Mouse (Mus musculus) layer of hippocampus, adult 9-10 months (tissue): ENCODE data around the gene Opn3.
A peak's percentile ranks its signal among the peaks of the same experiment; 100 is the strongest.

Experiments used
- DNase-seq: peaks from one replicate; pipeline ENCODE4 v3.0.0; 2022; ENCODE audit warnings: low spot score

The Opn3 gene

DNA sequence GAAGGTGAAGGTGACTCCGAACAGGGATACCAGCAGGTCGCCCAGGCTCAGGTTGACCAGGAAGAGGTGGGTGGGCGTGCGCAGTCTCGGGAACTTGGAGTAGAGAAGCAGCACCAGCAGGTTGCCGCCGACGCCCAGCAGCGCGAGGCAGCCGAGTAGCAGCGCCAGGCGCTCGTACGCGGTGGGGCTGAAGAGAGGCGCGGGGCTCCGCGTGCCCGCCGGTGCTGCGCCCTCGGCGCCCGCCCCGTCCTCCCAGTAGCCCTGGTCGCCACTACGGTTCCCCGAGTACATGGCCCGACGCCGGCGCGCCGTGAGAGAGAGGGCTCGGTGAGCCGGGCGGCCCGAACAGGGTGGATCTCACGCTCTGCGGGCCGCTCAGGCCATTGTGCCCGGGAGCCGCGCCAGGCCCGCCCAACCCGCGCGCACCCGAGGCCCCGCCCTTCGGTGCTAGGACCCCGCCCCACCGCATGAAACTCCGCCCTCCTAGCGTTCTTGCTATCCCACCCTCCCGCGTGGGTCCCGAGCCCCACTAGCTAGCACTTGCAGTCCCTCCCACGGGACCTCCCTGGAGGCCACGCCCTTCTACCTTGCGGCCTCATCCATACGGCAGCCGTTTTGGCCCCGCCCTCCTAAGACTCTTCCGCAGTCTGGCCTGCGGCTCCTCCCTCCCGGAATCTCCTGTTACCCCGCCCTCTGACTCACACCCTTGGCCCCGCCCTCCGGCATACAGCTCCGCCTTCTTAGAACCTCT lies at the start of gene Opn3, which contains the start of gene Chml:
Opn3 (minus strand) TSS at position 531 of the 751 bp plus-strand sequence.
Chml (minus strand) TSS at position 656 of the 751 bp plus-strand sequence.
- DNase-seq, result peak; percentile 92

DNA sequence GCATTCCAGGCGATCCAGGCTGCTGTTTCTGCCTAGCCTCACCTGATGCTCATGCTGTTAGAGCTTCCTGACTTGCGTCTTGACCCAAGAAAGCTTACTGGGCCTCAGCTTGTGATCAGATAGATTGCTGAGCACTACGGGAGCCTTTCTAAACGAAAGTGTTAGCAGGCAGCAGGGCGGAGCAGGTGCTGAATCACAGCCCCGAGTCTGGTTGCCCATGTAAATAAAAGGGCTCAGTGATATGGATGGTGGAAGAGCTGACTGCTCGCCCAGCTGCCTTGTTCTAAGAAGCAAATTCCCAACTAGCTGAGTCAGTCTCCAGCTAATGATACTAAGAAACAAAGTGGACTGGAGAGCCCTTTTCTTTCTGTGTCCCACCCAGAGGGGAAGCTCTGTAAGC lies 33.2 kb upstream of the Opn3 start:
- no peak for DNase-seq

DNA sequence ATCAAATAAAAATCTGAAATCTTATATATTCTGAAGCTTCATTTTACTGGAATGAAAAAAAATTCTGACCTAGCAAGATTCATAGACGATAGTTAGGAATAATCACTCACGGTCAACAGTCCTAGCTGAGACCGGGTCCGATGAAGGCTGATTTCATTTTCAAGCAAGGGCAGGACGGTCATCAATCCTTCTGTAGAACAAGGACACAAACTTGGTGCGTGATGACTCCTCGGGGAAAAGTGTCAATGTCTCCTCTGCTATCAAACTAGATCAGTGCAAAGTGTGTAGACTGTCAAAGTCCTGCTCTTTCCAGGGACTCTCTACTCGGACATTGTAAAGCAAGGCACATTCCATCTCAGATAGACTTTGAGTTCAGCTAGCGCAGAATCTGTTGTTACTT lies 24.3 kb upstream of the Opn3 start:
- no peak for DNase-seq

DNA sequence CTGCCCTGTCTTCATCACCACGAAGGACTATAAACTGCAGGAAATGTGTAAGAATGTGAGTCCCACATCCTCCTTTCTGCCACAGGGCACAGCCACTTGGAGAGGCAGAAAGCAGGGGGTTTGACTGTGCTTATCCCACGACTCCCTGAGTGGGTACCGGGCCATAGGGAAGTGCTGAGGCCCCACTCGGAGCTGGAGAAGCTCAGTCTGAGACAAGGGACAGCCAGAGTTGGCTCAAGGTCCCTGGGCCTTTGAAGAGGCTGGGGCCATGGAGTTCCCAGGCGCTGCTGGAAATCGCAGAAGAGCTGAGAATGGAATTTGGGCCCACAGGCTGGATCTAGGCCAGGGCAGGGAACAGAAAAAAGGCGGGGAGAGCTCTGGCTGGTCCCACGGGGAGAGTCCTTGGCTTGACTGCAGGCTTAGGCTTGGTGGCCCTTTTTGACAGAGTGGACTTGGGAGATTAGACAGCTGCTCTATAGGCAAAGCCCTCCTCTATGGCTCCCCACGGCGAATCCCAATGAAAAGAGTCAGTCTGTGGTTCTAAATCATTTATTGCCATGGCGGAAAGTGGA lies 19.8 kb upstream of the Opn3 start:
- no peak for DNase-seq

DNA sequence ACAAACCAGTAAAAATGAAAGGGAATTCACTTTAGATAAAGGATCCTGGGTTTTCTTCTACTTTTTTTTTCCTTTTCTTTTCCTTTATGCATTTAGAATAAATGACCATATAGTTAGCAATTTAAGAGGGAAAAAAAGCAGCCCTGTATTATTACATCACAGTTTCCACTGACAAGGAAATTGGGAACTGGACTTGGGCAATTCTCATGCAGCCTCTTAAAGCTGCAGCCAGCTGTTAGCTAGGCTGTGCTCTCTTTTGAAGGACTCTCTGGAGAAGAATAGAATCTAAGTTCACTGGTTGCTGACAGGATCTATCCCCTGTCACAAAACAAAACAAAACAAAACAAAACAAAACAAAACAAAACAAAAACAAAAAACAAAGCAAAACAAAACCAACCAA lies 15.4 kb upstream of the Opn3 start:
- no peak for DNase-seq

DNA sequence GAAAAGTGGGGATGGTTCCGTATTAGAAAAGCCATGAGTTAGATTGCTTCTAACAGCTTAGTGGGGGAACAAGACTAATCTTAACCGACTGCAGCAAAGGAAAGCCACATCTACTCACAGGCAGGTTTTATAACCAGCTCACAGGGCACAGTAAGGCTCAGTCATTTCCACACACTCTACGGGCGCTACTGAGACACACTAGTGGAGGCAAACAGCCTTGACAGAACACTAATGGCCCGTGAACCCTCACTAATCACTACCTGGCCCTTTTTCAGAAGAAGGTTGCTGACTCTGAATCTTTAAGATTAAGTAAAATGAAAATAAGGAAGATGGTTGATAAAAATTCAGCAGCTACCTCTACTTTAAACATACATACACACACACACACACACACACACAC lies 15.0 kb upstream of the Opn3 start:
- no peak for DNase-seq

DNA sequence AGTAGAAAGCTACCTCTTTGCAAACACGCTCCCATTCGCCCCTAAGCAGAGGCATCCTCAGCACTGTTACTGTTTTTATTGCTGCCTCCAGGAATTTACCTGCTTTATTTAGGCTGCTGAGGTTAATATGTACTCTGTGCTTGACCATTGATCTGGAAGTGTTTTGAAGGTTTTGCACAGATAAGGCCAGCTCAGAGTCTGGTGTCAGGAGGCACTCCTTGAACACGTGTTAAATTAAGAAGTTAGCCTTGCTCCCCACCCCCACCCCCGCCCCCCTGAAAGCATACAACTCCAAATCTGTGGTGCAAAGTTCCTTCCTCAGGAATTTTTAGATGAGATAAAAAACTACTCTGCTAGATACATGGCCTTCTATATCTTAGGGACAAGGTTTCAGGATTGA lies 8.6 kb upstream of the Opn3 start:
- DNase-seq, result no peak

DNA sequence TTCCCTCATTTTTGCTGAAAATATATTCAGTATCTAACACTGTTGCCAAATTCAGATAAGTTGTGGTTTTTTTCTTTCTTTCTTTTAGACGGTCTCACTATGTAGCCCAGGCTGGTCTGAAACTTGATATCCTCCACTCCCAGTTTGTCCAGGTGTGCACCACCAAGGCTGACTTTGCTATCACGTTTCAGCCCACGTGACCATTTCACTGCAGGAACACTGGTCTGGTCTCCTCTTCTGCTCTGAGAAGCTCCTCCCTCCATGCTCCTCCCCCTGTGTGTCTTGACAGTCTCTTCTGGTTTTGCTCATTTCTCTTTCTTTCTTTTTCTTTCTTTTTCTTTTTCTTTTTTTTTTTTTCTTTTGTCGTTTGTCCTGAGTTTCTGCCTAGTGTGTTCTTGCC lies 7.2 kb upstream of the Opn3 start:
- DNase-seq, result no peak

DNA sequence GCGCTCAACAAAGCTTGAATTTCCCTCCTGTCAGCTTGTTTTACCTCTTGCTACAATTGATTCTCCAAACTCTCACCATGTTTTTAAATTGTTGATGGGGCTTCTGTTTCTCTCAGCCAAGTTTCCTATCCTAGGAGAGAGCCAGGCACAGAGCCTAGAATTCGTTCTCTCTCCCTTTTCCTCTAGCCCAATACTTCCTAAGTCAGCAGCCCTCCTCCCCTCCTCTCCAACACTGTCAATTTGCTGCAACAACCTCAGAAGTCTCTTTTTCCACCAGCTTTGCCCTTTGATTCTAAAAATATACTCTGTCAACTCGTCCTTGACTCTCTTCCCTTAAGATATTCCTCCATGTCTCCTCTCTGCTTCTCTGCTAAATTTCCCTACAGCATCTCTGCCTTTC lies 6.8 kb upstream of the Opn3 start:
- no peak for DNase-seq

DNA sequence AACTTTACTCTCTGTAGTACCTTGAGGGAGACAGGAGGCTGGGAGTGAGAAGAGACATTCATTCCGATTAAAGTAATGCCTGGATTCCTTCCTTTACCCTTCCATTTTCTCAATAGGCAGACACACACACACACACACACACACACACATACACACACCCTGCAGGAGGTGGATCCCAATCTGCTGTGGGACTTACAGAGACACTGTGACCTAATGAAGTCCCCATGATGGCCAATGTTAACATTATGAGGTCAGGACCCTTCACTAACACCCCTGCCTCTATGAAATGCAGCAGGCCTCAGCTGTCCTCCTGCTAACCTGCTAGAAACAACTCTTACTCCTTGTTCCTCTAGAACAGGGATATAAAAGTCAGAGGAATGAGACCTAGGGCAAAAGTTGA lies 5.7 kb upstream of the Opn3 start, which contains the start of gene Wdr64:
Wdr64 (plus strand) TSS at position 301 of the 400 bp plus-strand sequence.
- DNase-seq, result no peak

DNA sequence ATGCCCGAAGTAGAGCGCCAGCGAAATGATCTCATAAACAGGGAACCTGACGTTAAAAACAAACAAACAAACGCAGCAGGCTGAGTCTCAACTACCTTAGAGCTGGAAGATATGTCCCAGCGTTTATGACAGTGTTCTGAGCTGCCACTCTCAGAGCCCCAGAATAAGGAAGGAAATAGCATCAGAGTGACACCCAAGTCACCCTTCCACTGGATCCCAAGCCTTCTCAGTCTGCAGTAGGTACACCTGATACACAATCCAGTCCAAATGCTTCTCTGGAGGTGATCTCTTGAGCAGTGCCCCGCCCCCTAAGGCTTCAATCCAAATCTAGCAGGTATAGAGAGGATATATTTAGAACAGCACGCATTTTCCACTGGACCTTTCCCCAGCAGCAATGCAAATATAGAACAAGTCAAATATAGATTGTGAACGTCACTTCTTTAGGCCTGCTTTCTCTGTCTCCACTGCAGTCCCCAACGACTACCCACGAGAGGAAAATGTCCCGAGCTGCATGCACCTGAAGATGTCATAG lies 919 bp upstream of the Opn3 start:
- no peak for DNase-seq

DNA sequence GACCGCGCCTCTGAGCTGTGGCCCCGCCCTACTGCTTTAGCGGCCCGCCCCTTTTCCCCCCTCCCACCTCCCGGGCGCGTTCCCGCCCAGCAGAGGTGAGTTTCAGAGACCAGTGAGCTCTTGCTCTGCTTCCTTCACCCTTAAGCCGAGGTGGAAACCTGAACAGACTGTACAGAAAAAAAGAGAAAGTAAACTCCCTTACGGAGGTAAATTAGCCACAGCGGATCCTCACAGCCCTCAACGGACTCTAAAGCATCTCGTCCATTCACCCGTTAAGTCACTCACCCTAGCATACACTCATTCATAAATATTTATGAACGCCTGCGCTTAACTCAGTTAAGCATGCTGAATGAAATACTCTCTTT lies 403 bp upstream of the Opn3 start:
- no peak for DNase-seq

DNA sequence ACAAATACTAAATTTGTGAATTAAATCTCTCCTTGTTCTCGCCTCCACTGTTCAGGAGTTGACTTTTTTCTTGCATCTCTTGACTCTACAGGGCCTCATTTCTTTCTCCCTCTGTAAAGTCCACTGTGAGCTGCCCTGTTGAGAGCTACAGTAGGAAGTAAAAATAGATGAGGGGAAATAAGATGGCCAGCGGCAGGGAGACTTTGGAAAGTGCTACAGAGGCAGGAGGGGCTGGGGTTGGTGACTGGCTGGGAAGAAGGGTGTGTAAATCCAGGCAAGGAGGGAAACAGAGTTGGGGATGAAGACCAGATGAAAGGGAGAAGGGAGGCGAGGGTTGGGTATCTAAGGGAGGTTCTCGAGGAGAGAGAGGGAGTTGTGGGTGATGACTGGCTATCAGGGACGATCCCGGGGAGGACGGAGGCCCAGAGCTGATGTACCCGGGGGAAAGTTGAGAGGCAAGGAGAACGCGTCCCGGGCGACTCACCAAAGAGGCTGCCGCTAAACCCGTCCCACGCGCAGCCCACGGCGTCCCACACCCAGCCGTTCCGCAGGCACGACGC lies 810 bp downstream of the Opn3 start:
- DNase-seq, result no peak

DNA sequence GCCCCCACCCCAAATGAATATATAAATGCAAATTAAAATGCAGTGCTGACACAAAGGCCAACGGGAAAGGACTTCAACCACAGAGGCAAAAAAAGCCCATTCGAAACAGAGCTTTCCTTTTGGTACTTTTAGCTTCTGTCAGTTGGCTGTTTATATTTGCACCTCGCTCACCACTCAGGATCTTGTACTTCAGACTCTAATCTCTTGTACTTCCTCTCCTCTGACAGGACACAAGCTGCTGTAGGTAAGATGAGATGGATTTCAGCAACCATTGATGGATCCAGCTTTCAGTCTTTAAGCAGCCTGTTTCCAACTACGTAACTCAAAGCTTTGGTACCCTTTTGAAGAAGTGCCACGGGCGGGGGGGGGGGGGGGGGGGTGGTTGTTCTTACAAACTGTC lies 11.6 kb downstream of the Opn3 start:
- no peak for DNase-seq

DNA sequence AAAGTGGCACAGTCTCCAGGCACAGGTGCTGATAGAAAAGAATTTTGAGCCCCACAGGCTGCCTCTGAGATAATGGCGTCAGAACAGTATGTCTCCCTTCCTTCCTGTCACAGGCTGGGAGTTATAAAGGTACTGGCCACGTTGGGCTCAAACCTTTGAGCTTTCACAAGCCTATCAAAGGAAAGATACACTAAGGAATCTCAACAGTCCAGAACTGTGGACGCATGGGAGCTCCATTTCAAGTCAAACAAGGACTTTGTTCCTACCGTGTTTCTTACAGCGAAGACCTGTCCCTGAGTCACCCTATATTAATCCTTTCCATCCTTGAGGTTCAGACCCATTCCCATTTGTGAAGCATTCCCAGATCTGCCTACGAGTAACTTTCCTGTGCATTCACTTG lies 15.1 kb downstream of the Opn3 start:
- DNase-seq, result no peak

DNA sequence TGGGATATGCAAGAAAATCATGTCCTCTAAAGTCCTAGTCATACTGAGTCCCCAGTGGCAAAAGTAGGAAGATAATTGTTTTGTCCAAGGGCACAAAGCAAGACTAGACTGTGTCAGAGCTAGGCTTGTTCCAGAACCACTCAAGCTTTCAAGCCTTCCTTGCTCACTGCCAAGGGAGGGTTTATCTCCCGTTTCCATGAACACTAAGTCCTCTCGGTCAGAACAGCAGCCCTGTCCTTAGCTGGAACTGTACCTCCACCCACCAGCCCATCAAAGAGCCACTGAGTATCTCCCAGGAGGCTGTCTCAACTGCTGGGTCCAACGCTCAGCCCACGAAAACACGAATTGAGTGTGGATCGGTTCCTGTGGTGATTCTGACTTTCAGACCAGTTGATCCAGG lies 17.5 kb downstream of the Opn3 start:
- no peak for DNase-seq

DNA sequence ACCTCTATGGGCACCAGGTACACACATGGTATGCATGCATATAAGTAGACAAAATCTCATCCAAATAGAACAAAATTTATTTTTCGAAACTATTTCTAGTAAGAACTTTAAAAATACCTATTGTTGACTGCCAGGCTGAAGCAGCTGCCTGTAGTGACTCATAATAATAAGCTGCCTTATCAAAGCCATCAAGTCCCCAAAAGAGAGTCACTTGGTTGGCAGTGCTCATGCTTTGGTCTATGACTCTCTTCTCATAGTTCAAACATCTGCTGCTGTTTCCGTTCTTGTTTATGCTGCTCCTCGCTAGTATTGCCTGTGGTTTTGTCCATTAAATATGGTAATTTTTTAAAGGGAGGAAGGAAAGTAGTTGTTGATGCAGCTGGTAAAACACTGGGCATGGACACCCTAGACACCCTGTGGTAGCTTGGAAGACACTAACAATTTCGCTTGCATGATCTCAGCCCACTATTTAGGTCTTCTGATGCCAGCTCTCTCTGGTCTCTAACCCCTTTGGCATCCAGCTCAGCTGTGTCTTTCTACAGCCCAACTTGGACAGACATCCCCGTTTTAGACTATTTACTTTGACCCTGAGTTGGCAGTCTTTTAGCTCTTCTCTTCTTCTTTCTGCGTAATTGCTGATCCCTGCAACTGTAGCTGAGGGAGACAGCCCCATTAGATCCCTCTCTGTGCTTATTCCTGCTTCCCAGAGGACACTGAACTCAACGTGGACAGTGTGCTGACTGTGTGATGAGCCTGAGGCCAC lies 18.8 kb downstream of the Opn3 start:
- DNase-seq, result no peak

DNA sequence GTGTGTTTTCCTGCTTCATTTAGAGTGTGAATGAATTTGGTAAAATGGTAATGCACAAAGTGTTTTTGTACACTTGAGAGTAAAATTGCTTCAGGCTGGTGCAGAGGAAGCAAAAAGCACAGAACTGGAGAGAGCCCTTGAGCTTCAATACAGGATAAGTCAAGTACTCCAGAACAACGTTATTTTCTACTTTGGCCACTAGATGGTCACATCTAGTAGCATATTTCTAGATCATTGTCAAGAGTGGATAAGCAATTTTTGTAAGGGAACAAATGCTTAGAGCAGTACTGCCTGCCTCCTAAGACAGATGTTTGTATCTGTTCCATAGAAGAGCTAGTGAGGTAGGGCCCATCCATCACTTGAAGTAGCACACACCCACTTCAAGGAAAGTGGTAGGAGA lies 20.9 kb downstream of the Opn3 start:
- DNase-seq, result no peak

DNA sequence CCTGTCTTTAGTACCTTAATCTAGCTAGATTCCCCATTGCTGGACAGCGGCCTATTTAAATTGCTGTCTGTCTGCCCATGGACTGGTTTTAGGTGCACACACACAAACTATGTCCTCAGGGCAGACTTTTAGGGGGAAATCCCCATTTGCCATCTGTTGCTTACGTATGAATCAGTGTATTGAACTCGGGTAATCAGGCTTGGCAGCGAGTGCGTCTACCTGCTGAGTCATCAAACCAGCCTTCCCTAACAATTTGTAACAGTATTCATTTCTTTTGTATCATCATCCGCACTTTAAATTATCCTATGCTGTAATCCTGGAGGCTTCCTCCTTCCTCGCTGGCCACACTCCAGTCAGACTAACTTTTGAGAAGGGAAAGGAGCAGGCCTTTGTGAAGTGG lies 22.5 kb downstream of the Opn3 start:
- DNase-seq, result no peak

DNA sequence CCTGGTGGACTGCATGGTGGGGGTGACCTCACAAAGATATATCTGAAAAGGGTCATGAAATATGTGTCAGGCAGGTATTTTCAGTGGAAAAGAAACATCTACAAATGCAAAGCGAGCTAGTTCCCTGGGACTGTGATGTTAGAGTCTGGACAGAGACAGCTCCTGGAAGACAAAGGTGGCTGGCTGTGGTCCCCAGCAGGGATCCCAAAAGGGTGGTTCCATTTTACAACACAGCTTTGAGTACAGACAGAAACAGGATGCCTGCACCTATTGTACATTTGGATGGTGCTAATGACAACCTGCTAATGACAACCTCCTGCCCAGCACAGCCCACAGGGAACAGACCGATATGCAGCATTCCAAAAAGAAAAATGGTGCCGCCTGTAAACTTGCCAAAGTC lies 23.1 kb downstream of the Opn3 start:
- DNase-seq, result no peak

DNA sequence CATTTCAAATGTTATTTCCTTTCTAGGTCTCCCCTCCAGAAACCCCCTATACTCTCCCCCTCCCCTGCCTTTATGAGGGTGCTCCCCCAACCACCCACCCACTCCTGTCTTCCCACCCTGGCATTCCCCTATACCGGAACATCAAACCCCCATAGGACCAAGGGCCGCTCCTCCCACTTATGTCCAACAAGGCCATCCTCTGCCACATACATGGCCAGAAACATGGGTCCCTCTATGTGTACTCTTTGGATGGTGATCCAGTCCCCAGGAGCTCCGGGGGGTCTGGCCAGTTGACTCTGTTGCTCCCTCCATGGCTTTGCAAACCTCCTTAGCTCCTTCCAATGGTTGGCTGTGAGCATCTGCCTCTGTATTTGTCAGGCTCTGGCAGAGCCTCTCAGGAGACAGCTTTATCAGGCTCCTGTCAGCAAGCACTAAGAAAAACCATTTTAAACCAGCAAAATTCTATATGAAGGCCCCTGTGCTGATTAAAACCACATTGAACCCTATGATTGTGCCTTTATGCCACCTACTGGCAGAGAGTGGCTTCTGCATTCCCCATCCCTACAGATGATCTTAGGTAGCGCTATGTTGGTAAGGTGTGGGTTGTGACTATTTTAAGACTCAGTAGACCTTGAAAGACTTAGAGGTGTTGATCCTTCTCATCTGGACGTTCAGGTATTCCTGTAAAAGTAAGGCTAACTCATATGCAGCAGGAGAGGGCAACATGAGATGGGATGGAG lies 23.7 kb downstream of the Opn3 start:
- no peak for DNase-seq

DNA sequence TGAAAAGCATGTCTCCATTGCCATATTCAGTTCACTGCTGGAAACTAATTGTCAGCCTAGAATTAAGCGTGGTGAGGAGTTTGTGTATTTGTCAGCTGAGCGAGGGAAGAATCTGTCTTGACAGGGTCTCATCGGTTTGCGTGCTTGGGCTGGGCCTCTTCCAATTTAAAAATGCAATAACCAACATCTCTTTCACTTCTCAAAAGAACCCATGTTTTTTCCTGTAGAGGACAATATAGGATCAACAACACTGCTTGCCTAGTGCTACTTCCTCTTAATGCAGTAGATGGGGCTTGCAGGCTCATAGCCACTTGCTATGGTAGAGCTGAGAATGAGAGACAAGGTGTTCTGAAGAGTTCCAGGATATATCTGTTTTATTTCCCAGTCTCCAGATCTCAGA lies 32.7 kb downstream of the Opn3 start:
- DNase-seq, result no peak
